Mouse (Mus musculus): Measurements from ENCODE around the gene Jakmip3.

GRCm38 (mm10) chr7:138907976-138908375, 32.6 kb upstream of the Jakmip3 start:
- TF ChIP-seq CTCF (IDR thresholded peaks at IDR 0.05; ENCODE audit: control insufficient read depth, insufficient read depth, low read length) (no peak), POLR2A (IDR thresholded peaks at IDR 0.05; ENCODE audit: borderline replicate concordance, control insufficient read depth, low read depth, low read length) (no peak)

Measured in bone marrow, adult 2 months (tissue).